Mouse (Mus musculus): Measurements from ENCODE around the gene Gm20696. TPM values are rescaled to one million over a fixed set of nuclear protein-coding genes. Genes with fewer than 3 reads are reported as not detected.

The Gm20696 gene
- polyA plus RNA-seq, 1 experiment from 2014 or later = 3.4 TPM

GRCm38 (mm10) chr6:99464449-99464848 lies 202.1 kb downstream of the Gm20696 start:
- no peaks in the 10 kb centered on the region for H3K9me3 ChIP-seq
- no peak overlapping the region for H3K9ac ChIP-seq
- no peaks in the 10 kb centered on the region for H3K36me3 ChIP-seq
- no peak overlapping the region for H3K4me2 ChIP-seq
- no peak overlapping the region for H3K27ac ChIP-seq (replicated peaks)
- H3K4me3 ChIP-seq = no peak overlapping the region
- no peaks in the 10 kb centered on the region for H3K27me3 ChIP-seq
- no peak for ATAC-seq (ENCODE audit: low FRiP score, low read depth)
- peaks cover 6% of the 10 kb centered on the region; the same call in 1 of the 2 replicates for H3K4me1 ChIP-seq (replicated peaks)
- 64% methylated on average over 4 of the region's 4 CpGs for WGBS

DNA sequence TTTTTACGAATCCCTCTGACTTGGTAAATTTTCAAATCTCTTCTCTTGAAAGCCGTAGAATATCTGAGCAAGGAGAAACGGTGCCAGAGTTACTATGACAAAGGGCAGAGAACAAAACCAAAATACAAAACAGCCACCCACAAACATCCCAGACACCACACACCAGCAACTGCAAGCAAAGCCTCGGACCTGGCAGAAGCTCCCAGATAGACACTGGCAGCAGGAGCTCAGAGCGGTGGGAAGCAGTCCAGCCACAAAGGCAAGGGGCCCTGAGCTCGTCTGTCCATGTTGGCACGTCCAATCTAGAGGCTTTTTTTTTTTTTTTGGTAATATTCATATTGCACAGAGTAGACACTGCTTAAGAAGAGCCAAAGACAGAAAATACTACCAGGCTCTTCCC lies 202.7 kb downstream of the Gm20696 start:
- Histone ChIP-seq H3K4me1 (replicated peaks) (peaks cover 6% of the 10 kb centered on the region; the same call in 1 of the 2 replicates), H3K27ac (replicated peaks) (0 out of 2 replicates have a peak overlapping the region, but pooled peaks have one; percentile 8), H3K4me3 (no peak overlapping the region), H3K4me2 (no peak overlapping the region), H3K9me3 (no peaks in the 10 kb centered on the region), H3K27me3 (no peaks in the 10 kb centered on the region), H3K9ac (no peak overlapping the region), H3K36me3 (no peaks in the 10 kb centered on the region)
- no peak for ATAC-seq (ENCODE audit: low FRiP score, low read depth)
- 70% methylated on average over 7 of the region's 7 CpGs for WGBS

DNA sequence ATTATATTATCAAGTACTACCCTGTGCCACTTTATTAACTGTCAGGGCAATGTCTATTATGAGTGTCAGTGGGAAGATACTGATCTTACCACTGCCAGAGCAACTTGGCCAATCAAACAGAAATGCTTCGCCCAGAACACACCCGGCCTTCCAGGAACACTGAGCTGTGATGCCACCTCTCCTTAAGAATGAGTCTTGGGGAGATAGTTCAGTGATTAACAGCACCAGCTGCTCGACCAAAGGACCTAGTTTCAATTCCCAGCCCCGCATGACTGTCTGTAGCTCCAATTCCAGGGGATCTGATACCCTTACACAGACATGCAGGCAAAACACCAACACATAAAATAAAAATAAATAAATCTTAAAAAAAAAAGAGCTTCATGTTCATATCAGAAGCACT lies 207.8 kb downstream of the Gm20696 start:
- 88% methylated on average over 4 of the region's 4 CpGs for WGBS

GRCm38 (mm10) chr6:99453763-99454520 lies 212.7 kb downstream of the Gm20696 start:
- no peaks in the 10 kb centered on the region for H3K9me3 ChIP-seq
- no peak overlapping the region for H3K4me2 ChIP-seq
- H3K4me1 ChIP-seq (replicated peaks) = 0 out of 2 replicates have a peak, but pooled peaks cover 2% of the 10 kb centered on the region
- H3K9ac ChIP-seq = no peak overlapping the region
- no peak for ATAC-seq (ENCODE audit: low FRiP score, low read depth)
- WGBS = 89% methylated on average over 7 of the region's 7 CpGs
- H3K27me3 ChIP-seq = no peaks in the 10 kb centered on the region
- no peak overlapping the region for H3K27ac ChIP-seq (replicated peaks)
- no peaks in the 10 kb centered on the region for H3K36me3 ChIP-seq
- no peak overlapping the region for H3K4me3 ChIP-seq

More for the DNA sequence above, 207.8 kb downstream of the Gm20696 start:
- H3K27me3 ChIP-seq = no peaks in the 10 kb centered on the region
- H3K4me3 ChIP-seq = no peak overlapping the region
- no peak overlapping the region for H3K4me2 ChIP-seq
- no peaks in the 10 kb centered on the region for H3K36me3 ChIP-seq
- H3K9me3 ChIP-seq = no peaks in the 10 kb centered on the region
- H3K27ac ChIP-seq (replicated peaks) = no peak overlapping the region
- 0 out of 2 replicates have a peak, but pooled peaks cover 6% of the 10 kb centered on the region for H3K4me1 ChIP-seq (replicated peaks)
- H3K9ac ChIP-seq = no peak overlapping the region
- no peak for ATAC-seq (ENCODE audit: low FRiP score, low read depth)

GRCm38 (mm10) chr6:99452638-99453185 lies 213.9 kb downstream of the Gm20696 start:
- no peaks in the 10 kb centered on the region for H3K9me3 ChIP-seq
- H3K27me3 ChIP-seq = no peaks in the 10 kb centered on the region
- 75% methylated on average over 2 of the region's 2 CpGs for WGBS
- no peak overlapping the region for H3K4me3 ChIP-seq
- H3K36me3 ChIP-seq = no peaks in the 10 kb centered on the region
- no peak overlapping the region for H3K4me2 ChIP-seq
- 0 out of 2 replicates have a peak, but pooled peaks cover 2% of the 10 kb centered on the region for H3K4me1 ChIP-seq (replicated peaks)
- ATAC-seq (ENCODE audit: low FRiP score, low read depth) = no peak
- no peak overlapping the region for H3K9ac ChIP-seq
- no peak overlapping the region for H3K27ac ChIP-seq (replicated peaks)

GRCm38 (mm10) chr6:99451479-99451878 lies 215.1 kb downstream of the Gm20696 start:
- no peak overlapping the region for H3K4me3 ChIP-seq
- 0 out of 2 replicates have a peak, but pooled peaks cover 2% of the 10 kb centered on the region for H3K4me1 ChIP-seq (replicated peaks)
- H3K4me2 ChIP-seq = no peak overlapping the region
- no peak overlapping the region for H3K9ac ChIP-seq
- ATAC-seq (ENCODE audit: low FRiP score, low read depth) = no peak
- H3K36me3 ChIP-seq = no peaks in the 10 kb centered on the region
- H3K9me3 ChIP-seq = no peaks in the 10 kb centered on the region
- no peak overlapping the region for H3K27ac ChIP-seq (replicated peaks)
- H3K27me3 ChIP-seq = no peaks in the 10 kb centered on the region
- WGBS = 49% methylated on average over 11 of the region's 11 CpGs

DNA sequence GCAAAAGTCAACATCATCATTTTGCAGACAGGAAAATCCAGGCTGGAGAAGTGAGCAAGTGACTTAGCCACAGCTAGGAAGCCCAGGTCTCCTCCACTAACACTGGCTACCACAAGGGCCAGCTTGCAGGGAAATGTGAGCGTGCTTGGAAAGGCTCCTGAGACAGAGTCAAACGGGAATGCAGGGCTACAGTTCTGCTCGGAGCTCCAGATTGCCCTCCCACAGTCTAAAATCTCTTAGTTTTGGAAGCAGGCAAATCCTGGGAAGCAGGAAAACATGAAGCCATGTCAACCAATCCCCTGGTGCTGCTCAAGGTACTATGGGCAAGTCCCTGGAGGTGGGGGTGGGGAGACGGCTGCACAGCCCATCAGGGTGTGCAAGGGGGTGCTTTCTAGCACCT lies 219.2 kb downstream of the Gm20696 start:
- 90% methylated on average over 4 of the region's 4 CpGs for WGBS
- no peak overlapping the region for H3K27ac ChIP-seq (replicated peaks)
- no peaks in the 10 kb centered on the region for H3K36me3 ChIP-seq
- 0 out of 2 replicates have a peak, but pooled peaks cover 2% of the 10 kb centered on the region for H3K4me1 ChIP-seq (replicated peaks)
- no peak for ATAC-seq (ENCODE audit: low FRiP score, low read depth)
- H3K4me3 ChIP-seq = no peak overlapping the region
- no peak overlapping the region for H3K9ac ChIP-seq
- H3K9me3 ChIP-seq = no peaks in the 10 kb centered on the region
- no peak overlapping the region for H3K4me2 ChIP-seq
- H3K27me3 ChIP-seq = no peaks in the 10 kb centered on the region

GRCm38 (mm10) chr6:99446801-99447415 lies 219.7 kb downstream of the Gm20696 start:
- Histone ChIP-seq H3K27me3 (no peaks in the 10 kb centered on the region), H3K4me3 (no peak overlapping the region), H3K27ac (replicated peaks) (no peak overlapping the region), H3K4me1 (replicated peaks) (0 out of 2 replicates have a peak, but pooled peaks cover 2% of the 10 kb centered on the region), H3K4me2 (no peak overlapping the region), H3K9ac (no peak overlapping the region), H3K9me3 (no peaks in the 10 kb centered on the region), H3K36me3 (no peaks in the 10 kb centered on the region)
- 95% methylated on average over 12 of the region's 12 CpGs for WGBS
- ATAC-seq (ENCODE audit: low FRiP score, low read depth) = no peak

GRCm38 (mm10) chr6:99443460-99443859 lies 223.1 kb downstream of the Gm20696 start:
- no peak overlapping the region for H3K4me2 ChIP-seq
- H3K4me1 ChIP-seq (replicated peaks) = peaks cover 20% of the 10 kb centered on the region
- H3K9ac ChIP-seq = no peak overlapping the region
- no peak overlapping the region for H3K4me3 ChIP-seq
- no peaks in the 10 kb centered on the region for H3K36me3 ChIP-seq
- H3K27me3 ChIP-seq = no peaks in the 10 kb centered on the region
- ATAC-seq (ENCODE audit: low FRiP score, low read depth) = no peak
- H3K9me3 ChIP-seq = no peaks in the 10 kb centered on the region
- no peak overlapping the region for H3K27ac ChIP-seq (replicated peaks)
- WGBS = 70% methylated on average over 5 of the region's 5 CpGs

DNA sequence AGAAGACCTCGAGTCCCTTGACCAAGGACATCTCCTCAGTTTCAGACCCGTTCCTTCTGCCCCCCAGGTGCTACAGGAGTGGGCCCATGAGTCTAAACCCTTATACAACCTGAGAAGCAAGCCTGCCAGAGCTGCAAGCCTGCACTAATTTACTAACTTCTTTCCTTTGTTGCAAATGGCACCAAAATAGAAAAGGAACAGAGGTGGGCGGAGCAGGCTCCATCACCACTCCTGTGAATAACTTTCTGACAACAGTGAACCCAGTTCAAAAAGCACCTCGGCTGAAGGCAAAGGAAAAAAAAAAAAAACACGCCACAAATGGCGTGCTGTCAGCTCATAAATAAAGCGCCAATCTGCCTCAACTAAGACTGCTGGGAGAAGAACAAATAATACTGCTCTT lies 225.5 kb downstream of the Gm20696 start:
- H3K27me3 ChIP-seq = no peaks in the 10 kb centered on the region
- WGBS = 63% methylated on average over 7 of the region's 7 CpGs
- H3K9ac ChIP-seq = no peak overlapping the region
- no peak overlapping the region for H3K27ac ChIP-seq (replicated peaks)
- no peaks in the 10 kb centered on the region for H3K36me3 ChIP-seq
- H3K4me1 ChIP-seq (replicated peaks) = peaks cover 22% of the 10 kb centered on the region
- no peaks in the 10 kb centered on the region for H3K9me3 ChIP-seq
- H3K4me3 ChIP-seq = no peak overlapping the region
- ATAC-seq (ENCODE audit: low FRiP score, low read depth) = no peak
- no peak overlapping the region for H3K4me2 ChIP-seq

DNA sequence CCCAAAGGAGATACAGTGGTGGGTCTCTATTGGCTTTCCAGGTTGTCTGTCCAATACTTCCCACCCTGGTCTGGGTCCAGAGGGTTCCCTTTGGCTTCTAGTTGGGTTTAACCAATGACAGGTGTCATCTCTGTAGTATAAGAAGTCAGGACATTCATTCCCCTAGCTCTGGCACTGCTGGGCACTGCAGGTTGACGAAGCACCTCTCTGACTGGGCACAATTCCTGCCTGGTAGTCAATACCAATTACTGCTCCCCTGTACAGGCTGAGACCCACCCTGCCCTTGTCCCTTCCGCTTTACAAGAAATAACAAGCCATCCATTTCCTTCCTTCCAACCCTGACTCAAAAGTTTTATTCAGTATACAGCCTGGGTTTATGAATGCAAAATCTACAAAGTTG lies 226.0 kb downstream of the Gm20696 start:
- H3K27ac ChIP-seq (replicated peaks) = 0 out of 2 replicates have a peak overlapping the region, but pooled peaks have one; percentile 33
- no peaks in the 10 kb centered on the region for H3K9me3 ChIP-seq
- no peak overlapping the region for H3K4me3 ChIP-seq
- H3K9ac ChIP-seq = no peak overlapping the region
- no peak for ATAC-seq (ENCODE audit: low FRiP score, low read depth)
- H3K27me3 ChIP-seq = no peaks in the 10 kb centered on the region
- H3K4me2 ChIP-seq = no peak overlapping the region
- 91% methylated on average over 2 of the region's 2 CpGs for WGBS
- peaks cover 22% of the 10 kb centered on the region for H3K4me1 ChIP-seq (replicated peaks)
- H3K36me3 ChIP-seq = no peaks in the 10 kb centered on the region

GRCm38 (mm10) chr6:99439878-99440361 lies 226.7 kb downstream of the Gm20696 start:
- H3K27ac ChIP-seq (replicated peaks) = peak overlapping the region; percentile 33
- H3K27me3 ChIP-seq = no peaks in the 10 kb centered on the region
- peak overlapping the region; percentile 14 for H3K4me2 ChIP-seq
- no peaks in the 10 kb centered on the region for H3K9me3 ChIP-seq
- 3% methylated on average over 9 of the region's 9 CpGs for whole genome bisulfite sequencing
- peak; percentile 81 for ATAC-seq (ENCODE audit: low FRiP score, low read depth)
- H3K4me1 ChIP-seq (replicated peaks) = peaks cover 22% of the 10 kb centered on the region
- no peak overlapping the region for H3K9ac ChIP-seq
- H3K4me3 ChIP-seq = no peak overlapping the region
- no peaks in the 10 kb centered on the region for H3K36me3 ChIP-seq

All from hindbrain, embryonic 15.5 days (tissue).